Mouse (Mus musculus): ENCODE data around the gene Sgo2a.
"Not testable (repeated sequence)": the region's sequence is repeated elsewhere in the genome, so short reads cannot be mapped to it uniquely, and the experiment has no call there.

Sgo2a gene

GRCm38 (mm10) chr1:58031160-58031769 lies 35.5 kb downstream of the Sgo2a start:
- peak; percentile 18 for DNase-seq (ENCODE audit: low spot score)

- not testable (repeated sequence) for DNase-seq (ENCODE audit: low spot score)
These were observed 41.5 kb downstream of the Sgo2a start for GRCm38 (mm10) chr1:58037306-58037705.

- no peak for DNase-seq (ENCODE audit: low spot score)
These were observed 49.3 kb downstream of the Sgo2a start for GRCm38 (mm10) chr1:58045076-58045475.

DNA sequence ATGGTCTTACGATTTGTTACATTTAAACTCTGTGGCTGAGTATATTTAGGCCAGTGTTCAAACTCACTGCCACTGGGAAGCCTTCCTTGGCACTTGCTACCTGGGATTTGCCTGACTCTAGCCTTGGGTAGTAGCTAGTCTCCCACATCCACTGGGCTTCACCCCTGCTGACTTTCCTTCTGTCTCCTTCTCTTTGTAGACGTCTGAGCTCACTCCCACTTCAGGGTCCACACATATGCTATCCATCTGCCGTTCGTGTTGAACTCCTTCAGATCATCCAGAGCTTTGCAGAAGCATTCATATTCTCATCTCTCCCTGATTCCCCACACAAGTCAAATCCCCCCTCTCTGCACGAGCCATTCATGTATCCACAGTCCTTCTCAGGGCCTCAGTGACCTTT lies 49.8 kb downstream of the Sgo2a start:
- no peak for DNase-seq (ENCODE audit: low spot score)

- no peak for DNase-seq (ENCODE audit: low spot score)
These were observed 51.0 kb downstream of the Sgo2a start for GRCm38 (mm10) chr1:58046721-58047290.

- DNase-seq (ENCODE audit: low spot score) = no peak
These were observed 53.4 kb downstream of the Sgo2a start for GRCm38 (mm10) chr1:58049126-58049525.

DNA sequence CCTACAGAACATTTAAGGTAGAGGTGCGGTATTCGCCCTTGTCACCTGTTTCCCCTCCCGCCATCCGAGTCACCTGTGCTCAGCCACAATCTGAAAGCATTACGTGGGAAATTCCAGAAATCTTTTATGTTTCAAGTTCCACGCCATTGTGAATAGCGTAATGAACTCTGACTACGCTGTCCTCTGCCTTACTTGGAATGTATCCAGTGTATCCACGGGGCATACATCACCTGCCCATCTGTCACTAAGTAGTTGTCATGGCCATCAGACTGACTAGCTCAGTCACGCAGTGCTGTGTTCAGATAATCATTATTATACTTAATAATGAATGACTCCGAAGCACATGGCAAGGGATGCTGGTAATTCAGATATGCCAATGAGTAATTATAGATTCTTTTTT lies 59.8 kb downstream of the Sgo2a start:
- DNase-seq (ENCODE audit: low spot score) = no peak

- DNase-seq (ENCODE audit: low spot score) = no peak
These were observed 60.5 kb downstream of the Sgo2a start for GRCm38 (mm10) chr1:58056074-58056807.

DNA sequence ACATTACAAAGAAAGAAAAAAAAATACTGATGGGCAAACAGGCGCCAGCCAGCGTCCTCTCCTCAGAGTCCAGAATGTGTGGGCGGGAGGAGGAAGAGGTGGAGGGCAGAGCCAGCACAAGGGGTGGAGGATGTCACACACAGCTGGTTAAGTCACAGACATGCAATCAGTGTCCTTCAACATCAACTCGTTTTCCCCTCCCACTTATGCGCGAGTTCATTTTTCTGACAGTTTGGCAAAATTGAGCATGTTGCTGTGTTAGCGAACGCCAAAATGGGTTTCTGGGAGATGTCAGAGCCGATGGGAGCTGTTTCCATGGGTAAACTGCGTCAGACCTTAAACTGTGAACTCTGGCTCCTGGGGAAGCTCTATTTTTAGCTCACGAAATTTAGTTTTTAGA lies 61.2 kb downstream of the Sgo2a start:
- no peak for DNase-seq (ENCODE audit: low spot score)

- DNase-seq (ENCODE audit: low spot score) = no peak
These were observed 63.1 kb downstream of the Sgo2a start for GRCm38 (mm10) chr1:58058846-58059245.

- no peak for DNase-seq (ENCODE audit: low spot score)
These were observed 66.4 kb downstream of the Sgo2a start for GRCm38 (mm10) chr1:58062131-58062530.

- no peak for DNase-seq (ENCODE audit: low spot score)
These were observed 69.4 kb downstream of the Sgo2a start for GRCm38 (mm10) chr1:58065151-58065550.

DNA sequence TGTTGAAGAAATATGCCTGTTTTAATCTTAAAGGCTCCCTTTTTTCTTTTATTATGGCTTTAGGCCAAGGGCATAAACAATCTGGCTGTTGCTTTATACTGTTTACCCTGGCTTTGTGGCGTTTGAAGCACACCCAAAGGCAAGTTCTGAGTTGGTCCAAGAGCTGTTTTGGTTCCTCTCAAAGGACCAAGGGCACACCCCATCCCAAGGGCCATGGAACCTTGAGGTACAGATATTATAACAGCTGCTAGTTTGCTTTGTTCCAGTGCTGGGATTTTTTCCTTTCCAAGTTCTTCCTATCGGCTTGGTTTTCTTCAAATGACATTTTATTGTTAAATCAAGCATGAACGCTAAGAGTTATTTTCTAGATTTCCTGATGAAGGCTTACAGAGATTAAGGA lies 69.8 kb downstream of the Sgo2a start:
- no peak for DNase-seq (ENCODE audit: low spot score)

GRCm38 (mm10) chr1:58069181-58069580 lies 73.4 kb downstream of the Sgo2a start:
- no peak for DNase-seq (ENCODE audit: low spot score)

- DNase-seq (ENCODE audit: low spot score) = no peak
These were observed 74.3 kb downstream of the Sgo2a start for GRCm38 (mm10) chr1:58070091-58070490.

- no peak for DNase-seq (ENCODE audit: low spot score)
These were observed 75.2 kb downstream of the Sgo2a start for GRCm38 (mm10) chr1:58071006-58071405.

DNA sequence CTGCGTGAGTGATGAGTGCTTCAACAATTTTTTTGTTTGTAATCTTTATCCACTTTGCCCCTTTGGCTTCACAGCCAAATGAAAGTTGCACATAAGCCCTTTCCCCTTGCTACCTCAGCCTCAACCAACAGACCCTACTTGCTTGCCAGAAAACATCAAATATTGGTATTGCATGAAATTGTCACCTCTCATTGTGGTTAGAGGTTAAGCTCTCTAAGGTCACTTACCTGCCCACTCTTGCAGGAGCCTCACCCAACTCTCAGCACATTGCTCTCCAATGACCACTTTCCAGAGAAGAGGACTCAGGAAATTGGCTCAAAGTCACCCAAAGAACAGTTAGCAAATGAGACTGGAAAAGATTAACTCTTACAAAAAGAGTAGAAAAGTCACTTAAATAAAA lies 75.7 kb downstream of the Sgo2a start:
- no peak for DNase-seq (ENCODE audit: low spot score)

DNA sequence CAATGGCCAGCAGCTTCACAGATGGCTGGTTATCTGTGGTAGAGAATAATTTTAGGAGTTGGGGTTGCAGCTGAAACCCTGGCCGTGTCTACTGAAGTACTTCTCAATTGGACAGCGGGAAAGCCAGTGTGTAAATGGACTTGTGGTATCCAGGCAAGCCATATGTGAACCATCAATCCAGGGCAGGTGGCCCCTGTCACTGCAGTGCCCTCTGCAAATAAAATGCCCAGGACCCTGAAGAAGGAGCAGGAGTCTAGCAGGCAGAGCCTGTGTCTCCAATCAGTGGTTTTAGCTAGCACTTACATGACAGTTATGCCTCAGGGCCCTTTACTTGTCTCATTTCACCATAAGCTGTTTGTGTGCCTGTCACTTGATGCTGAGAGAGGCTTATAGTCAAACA lies 76.6 kb downstream of the Sgo2a start:
- DNase-seq (ENCODE audit: low spot score) = no peak

- DNase-seq (ENCODE audit: low spot score) = no peak
These were observed 77.4 kb downstream of the Sgo2a start for GRCm38 (mm10) chr1:58072991-58073730.

DNA sequence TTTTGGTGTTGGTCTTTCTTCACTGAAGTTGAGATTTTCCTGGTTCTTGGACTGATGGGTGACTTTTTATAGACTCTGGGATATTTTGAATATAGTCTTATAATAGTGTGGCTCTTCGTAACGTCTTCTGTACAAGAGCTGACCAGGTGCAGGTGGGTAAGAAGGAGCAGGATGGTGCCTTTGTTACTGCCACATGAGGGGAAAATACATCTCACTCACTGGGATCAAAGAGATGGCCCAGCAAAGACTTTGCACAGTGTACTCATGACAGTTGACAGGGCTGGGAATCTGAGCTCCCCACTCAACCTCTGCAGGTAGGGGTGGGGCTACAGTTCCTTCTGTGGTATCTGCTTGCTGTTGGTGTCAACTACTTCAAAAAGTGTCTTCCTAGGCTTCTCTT lies 78.5 kb downstream of the Sgo2a start:
- DNase-seq (ENCODE audit: low spot score) = no peak
